Mouse (Mus musculus): ENCODE data around the gene Aym1. TPM values are rescaled to one million over a fixed set of nuclear protein-coding genes. Genes with fewer than 3 reads are reported as not detected.

The Aym1 gene
- polyA plus RNA-seq, 1 experiment from 2014 or later = not detected

Other genes with a start within 250 kb of the Aym1 start
- 4.3 to 6.7 TPM (median 4.4 TPM) in 3 replicates for gene 2900026A02Rik, start 136.1 kb upstream of the Aym1 start, polyA plus RNA-seq (2018)
- not detected in 3 replicates for gene Tmem211, start 130.4 kb upstream of the Aym1 start, polyA plus RNA-seq (2018)
- gene Sgsm1, start 46.5 kb upstream of the Aym1 start, polyA plus RNA-seq (2018) = not detected in 3 replicates
- not detected in 3 replicates for gene Wscd2, start 133.0 kb downstream of the Aym1 start, polyA plus RNA-seq (2018)